Mouse (Mus musculus): ENCODE results near the gene 1810049J17Rik. TPM values are rescaled to one million over a fixed set of nuclear protein-coding genes. Genes with fewer than 3 reads are reported as not detected.

The 1810049J17Rik gene
- total and polyA plus RNA-seq, 3 experiments: not detected

GRCm38 (mm10) chr15:12362701-12363040 is 41.0 kb upstream of the 1810049J17Rik start:
- Histone ChIP-seq H3K9ac (ENCODE audit: low read depth, low read length) (no peak overlapping the region), H3K4me1 (ENCODE audit: control insufficient read depth, insufficient read depth, low read length) (peaks cover under 1% of the 10 kb centered on the region; the same call in 1 of the 2 replicates), H3K4me3 (no peak overlapping the region), H3K27me3 (ENCODE audit: control insufficient read depth, insufficient read depth, low read length) (no peaks in the 10 kb centered on the region), H3K79me2 (replicated peaks; ENCODE audit: control insufficient read depth, insufficient read depth, low read length) (no peaks in the 10 kb centered on the region), H3K36me3 (ENCODE audit: control insufficient read depth, insufficient read depth, low read length) (no peaks in the 10 kb centered on the region), H3K27ac (no peak overlapping the region)
- intact Hi-C loops (cut with DNase I): no loop called here
- no peak for DNase-seq
- TF ChIP-seq POLR2A (IDR thresholded peaks at IDR 0.05; ENCODE audit: insufficient read depth, low read depth, low read length): no peak
- TF ChIP-seq CTCF (IDR thresholded peaks at IDR 0.05): no peak
- TF ChIP-seq EP300 (IDR thresholded peaks at IDR 0.05; ENCODE audit: insufficient read depth, low read depth, low read length): no peak
- WGBS: 92% methylated on average over 6 of the region's 6 CpGs

- WGBS: 81% methylated on average over 14 of the region's 14 CpGs
- Histone ChIP-seq H3K9ac (ENCODE audit: low read depth, low read length) (no peak overlapping the region), H3K79me2 (replicated peaks; ENCODE audit: control insufficient read depth, insufficient read depth, low read length) (no peaks in the 10 kb centered on the region), H3K27ac (no peak overlapping the region), H3K4me1 (ENCODE audit: control insufficient read depth, insufficient read depth, low read length) (no peaks in the 10 kb centered on the region; the same call in 1 of the 2 replicates), H3K4me3 (no peak overlapping the region), H3K27me3 (ENCODE audit: control insufficient read depth, insufficient read depth, low read length) (no peaks in the 10 kb centered on the region), H3K36me3 (ENCODE audit: control insufficient read depth, insufficient read depth, low read length) (no peaks in the 10 kb centered on the region)
- intact Hi-C loops (cut with DNase I): no loop called here
- TF ChIP-seq CTCF (IDR thresholded peaks at IDR 0.05) (no peak), POLR2A (IDR thresholded peaks at IDR 0.05; ENCODE audit: insufficient read depth, low read depth, low read length) (no peak), EP300 (IDR thresholded peaks at IDR 0.05; ENCODE audit: insufficient read depth, low read depth, low read length) (no peak)
- no peak for DNase-seq
These were observed 40.5 kb upstream of the 1810049J17Rik start for GRCm38 (mm10) chr15:12362001-12362700.

- H3K79me2 ChIP-seq (replicated peaks; ENCODE audit: control insufficient read depth, insufficient read depth, low read length): no peaks in the 10 kb centered on the region
- WGBS: 79% methylated on average over 19 of the region's 19 CpGs
- H3K9ac ChIP-seq (ENCODE audit: low read depth, low read length): no peak overlapping the region
- no peaks in the 10 kb centered on the region for H3K27me3 ChIP-seq (ENCODE audit: control insufficient read depth, insufficient read depth, low read length)
- no peak for DNase-seq
- intact Hi-C loops (cut with DNase I): no loop called here
- TF ChIP-seq EP300 (IDR thresholded peaks at IDR 0.05; ENCODE audit: insufficient read depth, low read depth, low read length) (no peak), CTCF (IDR thresholded peaks at IDR 0.05) (no peak), POLR2A (IDR thresholded peaks at IDR 0.05; ENCODE audit: insufficient read depth, low read depth, low read length) (no peak)
- no peaks in the 10 kb centered on the region for H3K4me1 ChIP-seq (ENCODE audit: control insufficient read depth, insufficient read depth, low read length)
- H3K4me3 ChIP-seq: no peak overlapping the region
- no peak overlapping the region for H3K27ac ChIP-seq
- H3K36me3 ChIP-seq (ENCODE audit: control insufficient read depth, insufficient read depth, low read length): no peaks in the 10 kb centered on the region
These were observed 39.0 kb upstream of the 1810049J17Rik start for GRCm38 (mm10) chr15:12360519-12361212.

GRCm38 (mm10) chr15:12358384-12358783 is 36.7 kb upstream of the 1810049J17Rik start:
- DNase-seq: no peak
- Histone ChIP-seq H3K79me2 (replicated peaks; ENCODE audit: control insufficient read depth, insufficient read depth, low read length) (no peaks in the 10 kb centered on the region), H3K4me3 (no peak overlapping the region), H3K36me3 (ENCODE audit: control insufficient read depth, insufficient read depth, low read length) (peaks cover 4% of the 10 kb centered on the region), H3K9ac (ENCODE audit: low read depth, low read length) (no peak overlapping the region), H3K27me3 (ENCODE audit: control insufficient read depth, insufficient read depth, low read length) (no peaks in the 10 kb centered on the region), H3K27ac (no peak overlapping the region), H3K4me1 (ENCODE audit: control insufficient read depth, insufficient read depth, low read length) (peaks cover 3% of the 10 kb centered on the region)
- intact Hi-C loops (cut with DNase I): loop anchor here (5.0 kb wide), 1 partner anchor 86 kb away; no protein-coding TSS in a partner anchor
- TF ChIP-seq EP300 (IDR thresholded peaks at IDR 0.05; ENCODE audit: insufficient read depth, low read depth, low read length): no peak
- TF ChIP-seq CTCF (IDR thresholded peaks at IDR 0.05): no peak
- TF ChIP-seq POLR2A (IDR thresholded peaks at IDR 0.05; ENCODE audit: insufficient read depth, low read depth, low read length): no peak
- WGBS: 90% methylated on average over 5 of the region's 5 CpGs

GRCm38 (mm10) chr15:12357459-12357858 is 35.8 kb upstream of the 1810049J17Rik start:
- intact Hi-C loops (cut with DNase I): loop anchor here (5.0 kb wide), 1 partner anchor 85 kb away; no protein-coding TSS in a partner anchor
- no peaks in the 10 kb centered on the region for H3K79me2 ChIP-seq (replicated peaks; ENCODE audit: control insufficient read depth, insufficient read depth, low read length)

GRCm38 (mm10) chr15:12355907-12356306 is 34.2 kb upstream of the 1810049J17Rik start:
- H3K4me3 ChIP-seq: no peak overlapping the region
- peaks cover 5% of the 10 kb centered on the region for H3K4me1 ChIP-seq (ENCODE audit: control insufficient read depth, insufficient read depth, low read length)
- H3K79me2 ChIP-seq (replicated peaks; ENCODE audit: control insufficient read depth, insufficient read depth, low read length): no peaks in the 10 kb centered on the region
- 66% methylated on average over 7 of the region's 7 CpGs for WGBS
- no peaks in the 10 kb centered on the region for H3K27me3 ChIP-seq (ENCODE audit: control insufficient read depth, insufficient read depth, low read length)
- no peak overlapping the region for H3K27ac ChIP-seq
- H3K36me3 ChIP-seq (ENCODE audit: control insufficient read depth, insufficient read depth, low read length): peaks cover 14% of the 10 kb centered on the region
- H3K9ac ChIP-seq (ENCODE audit: low read depth, low read length): no peak overlapping the region
- intact Hi-C loops (cut with DNase I): loop anchor here (5.0 kb wide), 1 partner anchor 84 kb away; no protein-coding TSS in a partner anchor
- TF ChIP-seq EP300 (IDR thresholded peaks at IDR 0.05; ENCODE audit: insufficient read depth, low read depth, low read length) (no peak), POLR2A (IDR thresholded peaks at IDR 0.05; ENCODE audit: insufficient read depth, low read depth, low read length) (no peak), CTCF (IDR thresholded peaks at IDR 0.05) (no peak)
- DNase-seq: no peak

More at GRCm38 (mm10) chr15:12357459-12357858, 35.8 kb upstream of the 1810049J17Rik start:
- H3K9ac ChIP-seq (ENCODE audit: low read depth, low read length): no peak overlapping the region
- no peak overlapping the region for H3K27ac ChIP-seq
- H3K36me3 ChIP-seq (ENCODE audit: control insufficient read depth, insufficient read depth, low read length): peaks cover 4% of the 10 kb centered on the region
- H3K4me3 ChIP-seq: no peak overlapping the region
- no peak for TF ChIP-seq CTCF (IDR thresholded peaks at IDR 0.05)
- TF ChIP-seq POLR2A (IDR thresholded peaks at IDR 0.05; ENCODE audit: insufficient read depth, low read depth, low read length): no peak
- no peak for TF ChIP-seq EP300 (IDR thresholded peaks at IDR 0.05; ENCODE audit: insufficient read depth, low read depth, low read length)
- no peaks in the 10 kb centered on the region for H3K27me3 ChIP-seq (ENCODE audit: control insufficient read depth, insufficient read depth, low read length)
- peaks cover 5% of the 10 kb centered on the region for H3K4me1 ChIP-seq (ENCODE audit: control insufficient read depth, insufficient read depth, low read length)
- DNase-seq: no peak
